17 mouse cellular contexts compared by ENCODE assay signal in genomic region chr9:97966691-97967090, GRCm38 (mm10).
A peak's percentile ranks its signal among the peaks of the same experiment; 100 is the strongest.
DNase-seq lines count a peak whose midpoint lies in the region; ATAC-seq lines count a peak whose summit lies in the region.
"Had no signal": no experiment of that assay in that cellular context is flagged by ENCODE, and none has a peak within 500 bp of the region (broad histone marks: within the 10 kb centered on the region; RNA-seq: fewer than 3 reads in every experiment).

No protein-coding gene starts in this region.

- DNase-seq in forebrain, embryonic 14.5 days (ENCODE audit: low spot score), result peak; percentile 78
- peak; percentile 54 for DNase-seq in left cerebral cortex, adult 18-20 months (ENCODE audit: low spot score in 2 of 2)
- no peak for DNase-seq in left cerebral cortex, adult 11 months (ENCODE audit: low spot score)
- DNase-seq in right cerebral cortex, adult 2 months (ENCODE audit: low spot score in 2 of 2), result peak; percentile 45 to 48
- DNase-seq in spleen, adult 18-20 months, result no peak
- DNase-seq in lung, postnatal 14 days, result no peak
- DNase-seq: adrenal gland, postnatal 25 days; cerebellum, adult 18-20 months; embryo, embryonic 11 days; gastrocnemius, postnatal 36 days; lung, adult 18-20 months; thymus, postnatal 36 days had no signal

- H3K9me3 ChIP-seq in forebrain, embryonic 14.5 days (replicated peaks; ENCODE audit: control insufficient read depth, low read length), result no peaks in the 10 kb centered on the region
- no peaks in the 10 kb centered on the region for H3K9me3 ChIP-seq in forebrain, embryonic 12.5 days
- no peaks in the 10 kb centered on the region for H3K9me3 ChIP-seq in hindbrain, embryonic 16.5 days (ENCODE audit: control insufficient read depth, low read length)
- H3K9me3 ChIP-seq: limb, embryonic 12.5 days had no signal

- H3K4me3 ChIP-seq in forebrain, embryonic 14.5 days (ENCODE audit: low read depth, low read length), result no peak overlapping the region
- no peak overlapping the region for H3K4me3 ChIP-seq in forebrain, embryonic 12.5 days (replicated peaks)
- H3K4me3 ChIP-seq in hindbrain, embryonic 16.5 days (ENCODE audit: low read length), result no peak overlapping the region
- H3K4me3 ChIP-seq: limb, embryonic 12.5 days had no signal

- no peak overlapping the region for H3K9ac ChIP-seq in forebrain, embryonic 14.5 days (ENCODE audit: low read length)
- H3K9ac ChIP-seq in forebrain, embryonic 12.5 days, result no peak overlapping the region
- H3K9ac ChIP-seq in hindbrain, embryonic 16.5 days (ENCODE audit: low read depth, low read length), result no peak overlapping the region
- H3K9ac ChIP-seq: limb, embryonic 12.5 days had no signal

- WGBS in forebrain, embryonic 14.5 days, result 60% methylated on average over 4 of the region's 4 CpGs
- WGBS in forebrain, embryonic 12.5 days, result 71% methylated on average over 4 of the region's 4 CpGs
- 47% methylated on average over 4 of the region's 4 CpGs for WGBS in hindbrain, embryonic 16.5 days

- peak overlapping the region; percentile 2; the same call in 1 of the 2 replicates for H3K27ac ChIP-seq in forebrain, embryonic 14.5 days (ENCODE audit: low read depth, low read length)
- no peak overlapping the region for H3K27ac ChIP-seq in forebrain, embryonic 12.5 days
- no peak overlapping the region for H3K27ac ChIP-seq in hindbrain, embryonic 16.5 days (ENCODE audit: low read depth, low read length)
- H3K27ac ChIP-seq: kidney, postnatal 0 days; limb, embryonic 12.5 days had no signal

- H3K4me1 ChIP-seq in forebrain, embryonic 14.5 days (ENCODE audit: control insufficient read depth, insufficient read depth, low read length), result no peaks in the 10 kb centered on the region; the same call in 1 of the 2 replicates
- H3K4me1 ChIP-seq in forebrain, embryonic 12.5 days, result no peaks in the 10 kb centered on the region
- H3K4me1 ChIP-seq in hindbrain, embryonic 16.5 days (ENCODE audit: control insufficient read depth, insufficient read depth, low read depth, low read length), result no peaks in the 10 kb centered on the region
- H3K4me1 ChIP-seq: limb, embryonic 12.5 days had no signal

- peak; percentile 81 for ATAC-seq in forebrain, embryonic 14.5 days
- no peak for ATAC-seq in forebrain, embryonic 12.5 days (ENCODE audit: low FRiP score)
- ATAC-seq in hindbrain, embryonic 16.5 days, result peak; percentile 61
- ATAC-seq: inflammation-experienced regulatory T-cells, adult 6 months had no signal

- no peak overlapping the region for H3K4me2 ChIP-seq in forebrain, embryonic 14.5 days (ENCODE audit: low read length)
- no peak overlapping the region for H3K4me2 ChIP-seq in forebrain, embryonic 12.5 days
- H3K4me2 ChIP-seq in hindbrain, embryonic 16.5 days (ENCODE audit: low read length), result no peak overlapping the region
- H3K4me2 ChIP-seq: limb, embryonic 12.5 days had no signal

- H3K36me3 ChIP-seq in forebrain, embryonic 14.5 days (ENCODE audit: control insufficient read depth, insufficient read depth, low read length), result no peaks in the 10 kb centered on the region
- H3K36me3 ChIP-seq in forebrain, embryonic 12.5 days (replicated peaks), result no peaks in the 10 kb centered on the region
- no peaks in the 10 kb centered on the region for H3K36me3 ChIP-seq in hindbrain, embryonic 16.5 days (ENCODE audit: control insufficient read depth, insufficient read depth, low read length)
- H3K36me3 ChIP-seq: limb, embryonic 12.5 days had no signal

- H3K27me3 ChIP-seq in forebrain, embryonic 14.5 days (replicated peaks; ENCODE audit: control insufficient read depth, insufficient read depth, low read length), result no peaks in the 10 kb centered on the region
- H3K27me3 ChIP-seq in forebrain, embryonic 12.5 days, result no peaks in the 10 kb centered on the region
- no peaks in the 10 kb centered on the region for H3K27me3 ChIP-seq in hindbrain, embryonic 16.5 days (replicated peaks; ENCODE audit: control insufficient read depth, insufficient read depth, low read length)
- H3K27me3 ChIP-seq: limb, embryonic 12.5 days had no signal

Comparison
In these comparisons a context has a peak if more than half of its experiments do, and no peak if none do; other contexts are left out.
1. DNase-seq: peak in forebrain, embryonic 14.5 days (single experiment), left cerebral cortex, adult 18-20 months (2 of 2) and right cerebral cortex, adult 2 months (2 of 2); none in left cerebral cortex, adult 11 months (single experiment), spleen, adult 18-20 months (0 of 2) and lung, postnatal 14 days (single experiment).